Mouse (Mus musculus) ES-E14 (cell line): Measurements from ENCODE around the gene Poc1a. TPM values are rescaled to one million over a fixed set of nuclear protein-coding genes. Genes with fewer than 3 reads are reported as not detected.

ENCODE experiments used
- DNase-seq: peaks from one replicate; pipeline ENCODE4 v3.0.0-alpha.2; 2013; ENCODE audit warnings: low read depth, low spot score
- H3K27ac ChIP-seq: 2 replicates; pipeline ENCODE4 v1.5.1; 2012; ENCODE audit warnings: low read depth, mild to moderate bottlenecking, low read length, moderate library complexity, mixed read lengths; ENCODE audit not compliant: poor library complexity, insufficient read depth, severe bottlenecking
- H3K36me3 ChIP-seq: 2 replicates; pipeline ENCODE4 v1.6.1; 2012; ENCODE audit warnings: mild to moderate bottlenecking, low read length, moderate library complexity, mixed read lengths; ENCODE audit not compliant: control insufficient read depth, poor library complexity, insufficient read depth, severe bottlenecking
- H3K4me1 ChIP-seq, 2 experiments: fragments of 150-350 bp in 1 of 2; sonication (generic) in 1 of 2; 2 replicates each; pipeline ENCODE4 v1.6.1; 2012; ENCODE audit warnings: low read length in 2 of 2, mild to moderate bottlenecking in 1 of 2, mixed read lengths in 1 of 2; ENCODE audit not compliant: control insufficient read depth in 2 of 2, insufficient read depth in 2 of 2, poor library complexity in 1 of 2
- H3K4me3 ChIP-seq, 2 experiments: fragments of 150-350 bp in 1 of 2; sonication (generic) in 1 of 2; 2 replicates each; pipeline ENCODE4 v1.5.1; 2012; ENCODE audit warnings: low read length in 2 of 2, low read depth in 1 of 2, mild to moderate bottlenecking in 1 of 2, mixed read lengths in 1 of 2; ENCODE audit not compliant: insufficient read depth in 1 of 2, poor library complexity in 1 of 2, severe bottlenecking in 1 of 2
- H3K9ac ChIP-seq: 2 replicates; pipeline ENCODE4 v1.6.1; 2012; ENCODE audit warnings: low read depth, mild to moderate bottlenecking, low read length, mixed read lengths; ENCODE audit not compliant: poor library complexity, insufficient read depth, severe bottlenecking
- H3K9me3 ChIP-seq: fragments of 150-350 bp; sonication (generic); 2 replicates; pipeline ENCODE4 v1.6.1; 2012; ENCODE audit warnings: low read depth, mild to moderate bottlenecking, low read length; ENCODE audit not compliant: control insufficient read depth, insufficient read depth
- CHD2 ChIP-seq: IDR thresholded peaks from 2 replicates; pipeline ENCODE4 v1.6.1; 2014; ENCODE audit warnings: mild to moderate bottlenecking, low read depth, low read length, inconsistent platforms
- HCFC1 ChIP-seq: IDR thresholded peaks from 2 replicates; pipeline ENCODE4 v1.6.1; 2012; ENCODE audit warnings: low read length, inconsistent platforms, borderline replicate concordance; ENCODE audit not compliant: insufficient read depth
- MAFK ChIP-seq: IDR thresholded peaks from 2 replicates; pipeline ENCODE4 v1.6.1; 2014; ENCODE audit warnings: mild to moderate bottlenecking, low read depth, low read length, inconsistent platforms; ENCODE audit not compliant: insufficient read depth
- ZC3H11A ChIP-seq: IDR thresholded peaks from 2 replicates; pipeline ENCODE4 v1.6.1; 2012; ENCODE audit warnings: low read depth, mild to moderate bottlenecking, inconsistent platforms, low read length, borderline replicate concordance
- ZNF384 ChIP-seq: IDR thresholded peaks from 2 replicates; pipeline ENCODE4 v1.6.1; 2012; ENCODE audit warnings: low read depth, low read length, inconsistent platforms
- in situ Hi-C, 2 experiments: fragments of 600-800 bp; cut with MboI; formaldehyde crosslinking; loops; one replicate each; pipeline ENCODE4 v1.15.1; 2025; ENCODE audit warnings: low sequenced_read_pairs in 2 of 2, inconsistent platforms in 1 of 2; ENCODE audit not compliant: unreplicated experiment in 2 of 2
- total RNA-seq: library from RNA; depleted of rRNA; stranded (reverse); fragments of 300-350 nt; gene quantifications from 2 replicates; pipeline ENCODE4 v1.2.3, GENCODE M21; 2012

The Poc1a gene
- total RNA-seq, 1 experiment = 21.2 TPM

- no peak overlapping the region for H3K27ac ChIP-seq
- H3K4me3 ChIP-seq = no peak overlapping the region
- peaks cover 0 to 8% of the 10 kb centered on the region in 2 experiments; a peak in 2 of 4 replicates for H3K4me1 ChIP-seq
- H3K9me3 ChIP-seq = no peaks in the 10 kb centered on the region
- H3K36me3 ChIP-seq = peaks cover 30% of the 10 kb centered on the region
- no peak for DNase-seq
- H3K9ac ChIP-seq = no peak overlapping the region
- TF ChIP-seq MAFK (no peak), ZC3H11A (no peak)
- in situ Hi-C loops = no loop called here
Measured at GRCm38 (mm10) chr9:106370620-106371383, 89.9 kb downstream of the Poc1a start.

GRCm38 (mm10) chr9:106371384-106371671 is 90.5 kb downstream of the Poc1a start:
- in situ Hi-C loops = no loop called here
- DNase-seq = no peak
- no peak overlapping the region for H3K4me3 ChIP-seq
- peaks cover 30% of the 10 kb centered on the region for H3K36me3 ChIP-seq
- H3K9me3 ChIP-seq = no peaks in the 10 kb centered on the region
- H3K4me1 ChIP-seq = peaks cover 0 to 8% of the 10 kb centered on the region in 2 experiments; a peak in 2 of 4 replicates
- TF ChIP-seq ZC3H11A (no peak), MAFK (no peak), ZNF384 (no peak), HCFC1 (no peak), CHD2 (no peak)
- no peak overlapping the region for H3K27ac ChIP-seq
- H3K9ac ChIP-seq = no peak overlapping the region

- no peak overlapping the region for H3K4me3 ChIP-seq
- TF ChIP-seq HCFC1 (no peak), ZC3H11A (no peak), CHD2 (no peak), MAFK (no peak), ZNF384 (no peak)
- no peak overlapping the region for H3K27ac ChIP-seq
- no peak for DNase-seq
- H3K9me3 ChIP-seq = no peaks in the 10 kb centered on the region
- in situ Hi-C loops = no loop called here
- H3K4me1 ChIP-seq = peaks cover 0 to 8% of the 10 kb centered on the region in 2 experiments; a peak in 2 of 4 replicates
- no peak overlapping the region for H3K9ac ChIP-seq
- H3K36me3 ChIP-seq = peaks cover 30% of the 10 kb centered on the region
Measured at GRCm38 (mm10) chr9:106371776-106372175, 90.9 kb downstream of the Poc1a start.

GRCm38 (mm10) chr9:106372431-106373412 is 91.9 kb downstream of the Poc1a start:
- H3K9ac ChIP-seq = no peak overlapping the region
- no peak overlapping the region for H3K4me3 ChIP-seq
- no peak overlapping the region for H3K27ac ChIP-seq

More at GRCm38 (mm10) chr9:106372431-106373412, 91.9 kb downstream of the Poc1a start:
- peaks cover 30% of the 10 kb centered on the region for H3K36me3 ChIP-seq
- TF ChIP-seq MAFK (no peak), ZNF384 (no peak), ZC3H11A (no peak)
- DNase-seq = no peak
- in situ Hi-C loops = no loop called here
- no peaks in the 10 kb centered on the region for H3K9me3 ChIP-seq
- peaks cover 0 to 5% of the 10 kb centered on the region in 2 experiments; a peak in 2 of 4 replicates for H3K4me1 ChIP-seq
